Mouse (Mus musculus): Measurements from ENCODE around the gene Igfbpl1.

The Igfbpl1 gene

GRCm38 (mm10) chr4:45826275-45827040 is at the start of gene Igfbpl1:
Gene Igfbpl1, minus strand, starts transcription at chr4:45826923.
- DNase-seq, result peak; percentile 59 to 65

- no peak for DNase-seq
These were observed 45.4 kb upstream of the Igfbpl1 start for GRCm38 (mm10) chr4:45872147-45872546.

- DNase-seq, result no peak
These were observed 42.5 kb upstream of the Igfbpl1 start for GRCm38 (mm10) chr4:45869021-45869815.

DNA sequence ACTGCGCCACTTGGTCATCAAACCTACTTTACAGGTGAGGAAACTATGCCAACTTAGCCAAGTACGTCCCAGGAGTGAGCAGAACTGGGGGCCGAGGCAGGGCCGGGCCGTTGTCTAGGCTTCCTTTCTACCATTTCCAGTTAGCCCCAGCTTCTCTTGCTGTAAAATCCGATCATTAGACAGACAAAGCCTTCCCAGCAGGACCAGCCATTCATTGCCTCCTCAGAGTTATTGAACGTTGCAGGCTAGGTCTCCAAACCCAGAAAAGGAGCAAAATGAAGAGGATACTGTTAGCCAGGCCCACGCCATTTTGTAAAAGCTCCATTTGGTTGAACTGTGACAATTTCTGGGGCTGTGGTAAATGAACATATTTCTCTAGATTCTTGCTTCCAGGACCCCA is 40.7 kb upstream of the Igfbpl1 start:
- DNase-seq, result no peak

GRCm38 (mm10) chr4:45861160-45861559 is 34.4 kb upstream of the Igfbpl1 start:
- DNase-seq, result no peak

GRCm38 (mm10) chr4:45855803-45856424 is 29.2 kb upstream of the Igfbpl1 start:
- peak; percentile 88 to 93 for DNase-seq

DNA sequence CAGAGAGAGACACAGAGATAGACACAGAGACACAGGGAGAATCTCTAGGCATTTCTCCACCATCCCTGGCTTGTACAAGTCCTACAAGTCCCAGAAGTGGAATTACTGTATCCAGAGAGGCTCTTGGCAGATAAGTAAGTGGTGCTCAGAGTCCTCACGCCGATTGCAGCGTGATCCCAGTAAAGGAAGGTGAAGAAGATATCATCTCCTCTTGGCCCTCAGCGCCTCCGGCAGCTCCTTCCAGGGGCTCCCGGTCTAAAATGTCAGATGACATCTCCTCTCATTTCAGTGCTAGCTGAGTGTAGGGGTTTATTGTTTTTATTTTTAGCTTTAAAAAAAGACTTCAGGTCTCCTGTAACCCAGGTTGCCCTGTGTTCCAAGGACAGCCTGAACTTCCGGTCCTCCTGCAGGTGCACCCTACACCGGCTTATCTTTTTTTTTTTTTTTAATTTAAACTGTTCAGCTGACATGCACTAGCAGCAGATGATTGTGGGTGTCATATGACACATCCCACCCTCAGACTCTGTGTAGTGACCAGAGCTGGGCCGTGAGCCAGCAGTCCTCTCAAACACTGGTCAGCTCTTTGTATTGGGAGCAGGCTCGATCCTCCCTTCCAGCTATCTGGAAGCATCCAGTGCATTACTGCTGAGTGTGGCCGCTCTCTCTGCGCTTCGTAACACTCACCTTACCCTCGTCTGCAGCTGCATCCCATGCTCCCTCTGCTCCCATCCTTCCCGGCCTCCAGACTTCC is 26.9 kb upstream of the Igfbpl1 start:
- DNase-seq, result no peak

- peak; percentile 42 to 48 for DNase-seq
These were observed 24.9 kb upstream of the Igfbpl1 start for GRCm38 (mm10) chr4:45851640-45852051.

GRCm38 (mm10) chr4:45849419-45849818 is 22.7 kb upstream of the Igfbpl1 start:
- no peak for DNase-seq

DNA sequence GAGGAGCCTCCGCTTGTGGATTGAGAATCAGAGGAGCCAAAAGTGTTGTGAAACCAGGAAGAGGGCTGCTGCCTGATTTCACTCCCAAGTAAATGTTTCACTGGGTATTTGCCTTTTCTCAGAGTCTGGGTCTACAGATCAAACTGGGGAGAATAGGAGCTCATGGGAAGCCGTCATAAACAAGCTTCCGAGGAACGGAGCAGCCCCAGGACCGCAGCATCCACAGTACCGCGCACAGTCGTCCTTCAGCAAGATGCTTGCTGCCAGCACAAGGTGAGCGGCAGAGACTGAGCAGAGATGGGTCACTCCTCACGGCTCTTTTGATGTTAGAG is 22.1 kb upstream of the Igfbpl1 start:
- no peak for DNase-seq

- no peak for DNase-seq
These were observed 21.5 kb upstream of the Igfbpl1 start, which contains the start of gene Stra6l for GRCm38 (mm10) chr4:45848109-45848824. Gene Stra6l, plus strand, starts transcription at chr4:45848664.

DNA sequence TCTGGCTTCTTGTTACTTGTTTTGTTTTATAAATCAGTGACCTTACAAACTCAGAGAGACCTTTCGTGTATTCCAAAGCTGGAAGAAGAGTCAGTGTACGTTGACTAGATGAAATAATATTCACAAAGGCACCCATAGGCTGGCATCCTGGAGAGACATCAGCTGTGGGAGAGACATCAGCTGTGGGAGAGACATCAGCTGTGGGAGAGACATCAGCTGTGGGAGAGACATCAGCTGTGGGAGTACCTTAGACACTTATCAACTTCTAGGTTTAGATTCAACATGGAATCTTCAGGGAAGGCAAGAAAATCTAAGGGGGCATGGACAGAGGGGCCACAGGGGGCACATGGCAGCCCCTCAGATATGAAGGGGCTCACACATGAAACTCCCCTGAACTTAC is 19.5 kb upstream of the Igfbpl1 start:
- no peak for DNase-seq

- peak; percentile 55 to 78 for DNase-seq
These were observed 17.6 kb upstream of the Igfbpl1 start for GRCm38 (mm10) chr4:45844355-45844754.

DNA sequence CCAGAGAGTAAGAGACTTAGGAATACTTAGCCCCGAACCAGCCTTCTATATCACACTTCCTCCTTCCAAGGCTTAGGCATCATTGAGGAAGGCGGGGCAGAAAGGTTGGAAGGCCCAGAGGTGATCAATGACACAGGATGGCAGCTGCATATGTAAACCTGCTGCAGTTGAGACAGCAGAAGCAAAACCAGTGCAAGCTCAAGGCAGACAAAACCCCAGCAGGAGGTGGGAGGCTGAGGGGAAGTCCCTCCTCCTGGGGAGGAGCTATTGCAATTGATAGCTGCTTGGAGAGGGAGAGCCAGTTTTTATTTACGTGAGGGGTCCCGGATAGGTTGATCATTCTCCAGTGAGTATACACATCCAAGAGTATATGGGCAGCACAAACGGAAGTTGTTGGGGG is 6.7 kb upstream of the Igfbpl1 start:
- DNase-seq, result no peak

GRCm38 (mm10) chr4:45831996-45832395 is 5.3 kb upstream of the Igfbpl1 start:
- no peak for DNase-seq

- DNase-seq, result no peak
These were observed 3.4 kb upstream of the Igfbpl1 start for GRCm38 (mm10) chr4:45829907-45830759.

DNA sequence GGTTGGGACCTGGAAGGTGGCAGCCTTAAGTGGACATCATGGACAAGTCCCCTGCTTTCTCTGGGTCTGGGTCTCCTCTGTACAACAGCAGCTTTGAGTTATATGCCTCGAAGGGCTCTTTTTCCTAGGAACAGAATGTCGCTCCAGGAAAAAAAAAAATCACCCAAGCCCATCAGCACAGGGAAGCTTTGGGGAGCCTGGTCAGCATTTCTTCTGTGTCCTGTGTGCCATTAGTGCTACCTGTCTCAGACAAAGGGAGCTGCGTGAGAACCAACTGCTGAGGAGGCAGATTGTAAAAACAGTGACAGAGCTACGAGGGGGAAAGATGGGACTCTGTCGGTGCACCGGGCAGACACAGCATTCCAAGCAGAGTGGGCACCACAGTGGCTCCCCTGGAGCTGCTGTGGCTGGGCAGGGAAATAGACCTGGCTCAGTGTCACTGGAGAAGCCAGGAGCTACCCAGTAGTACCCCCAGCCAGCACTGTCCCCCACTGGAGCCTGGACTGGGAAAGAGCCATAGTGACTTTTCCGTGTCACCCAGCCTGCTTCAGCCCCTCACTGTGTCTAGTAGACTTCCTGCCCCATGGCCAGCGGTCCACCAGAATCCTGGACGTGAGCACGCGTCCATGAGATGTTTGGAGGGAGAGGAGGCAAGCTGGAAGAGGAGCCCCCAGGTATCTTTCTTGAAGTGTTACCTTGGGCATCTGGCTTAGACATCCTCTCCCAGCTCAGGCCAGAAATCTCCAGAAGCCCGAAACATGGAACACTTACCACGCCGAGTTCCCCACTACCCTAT is 1.8 kb downstream of the Igfbpl1 start:
- peak in 1 of 2 experiments; percentile 21 for DNase-seq

- peak in 1 of 2 experiments; percentile 42 for DNase-seq
These were observed 2.5 kb downstream of the Igfbpl1 start for GRCm38 (mm10) chr4:45824049-45824760.

- no peak for DNase-seq
These were observed 3.7 kb downstream of the Igfbpl1 start for GRCm38 (mm10) chr4:45822781-45823575.

All from cerebellum, postnatal 14 days (tissue).